Mouse (Mus musculus): ENCODE measurements around the gene Tmprss3. TPM values are rescaled to one million over a fixed set of nuclear protein-coding genes. Genes with fewer than 3 reads are reported as not detected.

The Tmprss3 gene
- polyA plus RNA-seq, 1 experiment, result 0.10 TPM

DNA sequence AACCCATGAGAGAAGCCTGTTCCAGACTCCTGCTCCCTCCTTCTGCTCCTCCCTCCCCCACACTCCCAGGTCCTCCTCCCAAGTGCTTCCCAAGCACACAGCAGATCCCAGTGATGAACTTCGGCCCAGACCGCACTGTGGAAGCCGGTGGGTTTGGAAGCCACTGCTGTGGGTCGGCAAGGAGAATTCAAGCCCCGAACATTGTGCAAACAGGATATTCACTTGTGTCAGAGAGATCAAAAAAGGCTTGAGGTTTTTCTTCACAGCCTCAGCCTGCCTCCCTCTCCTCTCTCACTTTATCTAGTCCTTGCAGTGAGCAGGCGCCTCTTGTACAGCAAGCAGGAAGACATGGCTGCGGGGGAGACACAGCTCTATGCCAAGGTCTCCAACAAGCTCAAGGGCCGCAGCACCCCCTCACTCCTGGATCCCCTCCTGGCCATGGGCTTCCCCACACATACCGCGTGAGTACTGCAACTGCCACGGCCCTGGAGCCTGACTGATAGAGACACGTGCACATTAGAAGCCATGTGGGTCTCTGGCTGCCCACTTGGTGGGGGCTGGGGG is 9.1 kb upstream of the Tmprss3 start, which contains the start of gene Ubash3a:
TSS of gene Ubash3a (plus strand) at position 103 of the 564 bp plus-strand sequence.
- Histone ChIP-seq H3K4me1 (ENCODE audit: control insufficient read depth, insufficient read depth, low read length) (no peaks in the 10 kb centered on the region), H3K4me3 (ENCODE audit: insufficient read depth, low read length) (no peak within 1 kb of the TSS), H3K27ac (ENCODE audit: insufficient read depth, low read length) (no peak within 1 kb of the TSS)
- TF ChIP-seq POLR2A (IDR thresholded peaks at IDR 0.05; ENCODE audit: extremely low read depth, insufficient read depth, low read length) (no peak), CTCF (IDR thresholded peaks at IDR 0.05; ENCODE audit: extremely low read depth, insufficient read depth, low read length) (no peak)

DNA sequence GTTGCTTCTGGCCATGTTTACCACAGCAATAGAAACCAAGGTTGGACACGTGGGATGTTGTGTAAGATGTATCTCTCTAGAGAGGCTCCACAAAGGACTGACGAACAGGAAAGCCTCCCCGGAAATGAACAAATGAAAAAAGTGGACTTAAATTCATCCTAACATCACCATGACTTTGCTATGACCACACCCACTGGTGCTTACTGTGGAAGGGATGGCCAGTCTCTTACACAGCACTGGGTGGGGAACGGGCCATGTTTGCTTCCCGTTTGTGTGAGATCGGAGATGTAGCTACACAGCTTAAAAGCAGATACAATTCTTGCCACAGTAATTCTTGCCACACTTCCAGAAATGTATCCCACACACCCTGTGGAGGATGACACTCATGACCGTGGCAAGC is 2.5 kb downstream of the Tmprss3 start:
- Histone ChIP-seq H3K4me3 (ENCODE audit: insufficient read depth, low read length) (no peak overlapping the region), H3K4me1 (ENCODE audit: control insufficient read depth, insufficient read depth, low read length) (no peaks in the 10 kb centered on the region), H3K27ac (ENCODE audit: insufficient read depth, low read length) (no peak overlapping the region)
- no peak for TF ChIP-seq POLR2A (IDR thresholded peaks at IDR 0.05; ENCODE audit: extremely low read depth, insufficient read depth, low read length)
- TF ChIP-seq CTCF (IDR thresholded peaks at IDR 0.05; ENCODE audit: extremely low read depth, insufficient read depth, low read length), result no peak

DNA sequence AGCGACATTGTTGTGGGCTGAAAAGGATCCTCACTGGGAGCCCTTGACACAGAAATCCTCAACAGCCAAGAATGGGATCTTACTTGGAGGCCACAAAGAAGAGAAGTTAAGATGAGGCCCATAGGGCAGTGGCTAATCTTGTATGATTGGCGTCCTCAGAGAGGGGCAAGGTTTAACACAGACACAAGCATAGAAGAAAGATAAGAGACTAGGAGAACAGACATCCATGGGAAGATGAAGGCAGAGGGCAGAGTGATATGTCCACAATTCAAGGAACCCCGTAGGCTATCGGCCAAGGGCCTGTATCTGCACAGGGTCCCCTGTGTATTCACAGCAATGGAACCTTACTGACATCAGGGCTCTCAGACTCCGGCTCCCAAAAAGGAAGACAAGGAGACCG is 3.6 kb downstream of the Tmprss3 start:
- Histone ChIP-seq H3K4me3 (ENCODE audit: insufficient read depth, low read length) (no peak overlapping the region), H3K4me1 (ENCODE audit: control insufficient read depth, insufficient read depth, low read length) (no peaks in the 10 kb centered on the region), H3K27ac (ENCODE audit: insufficient read depth, low read length) (no peak overlapping the region)
- TF ChIP-seq CTCF (IDR thresholded peaks at IDR 0.05; ENCODE audit: extremely low read depth, insufficient read depth, low read length), result no peak
- no peak for TF ChIP-seq POLR2A (IDR thresholded peaks at IDR 0.05; ENCODE audit: extremely low read depth, insufficient read depth, low read length)

DNA sequence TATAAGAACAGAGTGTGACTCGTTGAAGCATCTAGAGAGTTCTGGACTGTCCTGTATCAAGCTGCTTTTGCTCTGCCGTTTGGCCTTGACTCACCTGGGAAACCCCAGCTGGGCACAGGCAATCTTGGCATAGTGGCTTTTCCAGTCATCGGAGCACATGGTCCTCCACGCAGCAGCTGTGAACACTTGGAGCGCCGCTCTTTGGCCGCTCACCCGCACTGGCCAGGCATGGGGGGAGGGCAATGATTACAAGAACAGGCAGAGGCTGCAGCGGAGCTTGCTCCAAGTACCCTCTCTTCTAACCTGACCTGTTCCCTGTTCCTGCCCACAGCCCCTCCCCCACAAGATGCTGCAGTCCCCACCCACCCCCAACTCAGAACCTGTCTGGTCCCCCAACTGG is 5.4 kb downstream of the Tmprss3 start:
- no peak overlapping the region for H3K4me3 ChIP-seq (ENCODE audit: insufficient read depth, low read length)
- H3K4me1 ChIP-seq (ENCODE audit: control insufficient read depth, insufficient read depth, low read length), result no peaks in the 10 kb centered on the region
- no peak overlapping the region for H3K27ac ChIP-seq (ENCODE audit: insufficient read depth, low read length)
- TF ChIP-seq CTCF (IDR thresholded peaks at IDR 0.05; ENCODE audit: extremely low read depth, insufficient read depth, low read length) (no peak), POLR2A (IDR thresholded peaks at IDR 0.05; ENCODE audit: extremely low read depth, insufficient read depth, low read length) (no peak)

DNA sequence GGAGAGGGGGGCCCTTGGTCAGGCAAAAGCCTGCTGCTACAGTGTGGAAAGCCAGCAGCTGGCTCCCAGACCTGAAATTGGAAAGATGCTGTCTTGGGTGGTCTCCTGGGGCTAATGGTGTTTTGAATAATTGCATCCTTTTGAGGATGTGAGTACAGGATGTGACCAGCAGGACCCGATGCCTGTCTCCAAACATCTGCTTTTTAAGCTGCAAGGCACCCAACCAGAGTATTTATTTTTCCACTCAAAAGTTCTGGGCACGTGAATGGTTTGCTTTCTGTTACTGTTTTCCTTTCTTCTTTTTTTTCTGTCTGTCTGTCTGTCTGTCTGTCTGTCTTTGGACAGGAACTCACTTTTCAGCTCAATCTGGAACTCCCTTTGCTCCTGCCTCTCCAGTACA is 6.1 kb downstream of the Tmprss3 start:
- Histone ChIP-seq H3K27ac (ENCODE audit: insufficient read depth, low read length) (no peak overlapping the region), H3K4me1 (ENCODE audit: control insufficient read depth, insufficient read depth, low read length) (no peaks in the 10 kb centered on the region)
- TF ChIP-seq CTCF (IDR thresholded peaks at IDR 0.05; ENCODE audit: extremely low read depth, insufficient read depth, low read length), result no peak

DNA sequence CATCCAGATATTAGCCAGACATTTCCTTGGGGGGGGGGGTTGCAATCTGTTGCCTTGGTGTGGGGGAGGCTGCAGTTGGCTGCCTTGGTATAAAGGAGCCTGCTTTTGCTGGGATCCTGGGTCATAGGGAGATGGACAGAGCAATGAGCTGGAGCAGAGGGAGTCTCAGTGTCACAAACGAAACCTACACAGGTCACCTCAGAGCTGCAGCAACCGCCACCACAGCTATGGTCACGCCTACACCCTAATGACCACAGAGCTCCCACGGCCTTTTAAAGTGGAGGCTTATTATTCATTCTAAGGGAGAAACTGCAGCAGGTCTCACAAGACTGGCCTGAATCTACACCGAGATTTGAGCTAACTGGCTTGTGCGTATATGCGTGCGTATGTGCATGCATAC is 7.0 kb downstream of the Tmprss3 start:
- no peak overlapping the region for H3K4me3 ChIP-seq (ENCODE audit: insufficient read depth, low read length)
- no peak overlapping the region for H3K27ac ChIP-seq (ENCODE audit: insufficient read depth, low read length)

More for the DNA sequence above, 6.1 kb downstream of the Tmprss3 start:
- no peak overlapping the region for H3K4me3 ChIP-seq (ENCODE audit: insufficient read depth, low read length)

DNA sequence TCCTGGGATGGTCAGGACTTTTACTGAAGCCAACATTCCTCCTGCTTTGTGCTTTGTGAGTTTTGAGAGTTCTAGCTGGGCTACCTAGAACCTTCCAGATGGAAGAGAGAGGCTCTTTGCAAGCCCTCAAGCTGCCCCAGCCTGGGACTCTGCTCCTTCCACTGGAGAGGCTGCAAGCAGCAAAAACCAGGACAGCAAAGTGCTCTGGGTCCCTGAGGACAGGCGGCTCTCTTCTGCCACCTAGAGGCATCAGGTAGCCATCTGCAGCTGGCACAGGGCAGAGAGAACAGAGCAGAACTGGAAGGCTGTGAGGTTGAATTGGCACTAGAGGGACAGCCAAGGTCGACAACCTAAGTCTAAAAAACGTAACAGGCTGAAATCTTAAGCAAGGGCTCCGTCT is 11.4 kb downstream of the Tmprss3 start:
- no peak for TF ChIP-seq POLR2A (IDR thresholded peaks at IDR 0.05; ENCODE audit: extremely low read depth, insufficient read depth, low read length)
- TF ChIP-seq CTCF (IDR thresholded peaks at IDR 0.05; ENCODE audit: extremely low read depth, insufficient read depth, low read length), result peak; percentile 89
- Histone ChIP-seq H3K4me1 (ENCODE audit: control insufficient read depth, insufficient read depth, low read length) (no peaks in the 10 kb centered on the region), H3K27ac (ENCODE audit: insufficient read depth, low read length) (no peak overlapping the region), H3K4me3 (ENCODE audit: insufficient read depth, low read length) (no peak overlapping the region)

More for the DNA sequence above, 7.0 kb downstream of the Tmprss3 start:
- no peaks in the 10 kb centered on the region for H3K4me1 ChIP-seq (ENCODE audit: control insufficient read depth, insufficient read depth, low read length)
- TF ChIP-seq CTCF (IDR thresholded peaks at IDR 0.05; ENCODE audit: extremely low read depth, insufficient read depth, low read length) (no peak), POLR2A (IDR thresholded peaks at IDR 0.05; ENCODE audit: extremely low read depth, insufficient read depth, low read length) (no peak)

DNA sequence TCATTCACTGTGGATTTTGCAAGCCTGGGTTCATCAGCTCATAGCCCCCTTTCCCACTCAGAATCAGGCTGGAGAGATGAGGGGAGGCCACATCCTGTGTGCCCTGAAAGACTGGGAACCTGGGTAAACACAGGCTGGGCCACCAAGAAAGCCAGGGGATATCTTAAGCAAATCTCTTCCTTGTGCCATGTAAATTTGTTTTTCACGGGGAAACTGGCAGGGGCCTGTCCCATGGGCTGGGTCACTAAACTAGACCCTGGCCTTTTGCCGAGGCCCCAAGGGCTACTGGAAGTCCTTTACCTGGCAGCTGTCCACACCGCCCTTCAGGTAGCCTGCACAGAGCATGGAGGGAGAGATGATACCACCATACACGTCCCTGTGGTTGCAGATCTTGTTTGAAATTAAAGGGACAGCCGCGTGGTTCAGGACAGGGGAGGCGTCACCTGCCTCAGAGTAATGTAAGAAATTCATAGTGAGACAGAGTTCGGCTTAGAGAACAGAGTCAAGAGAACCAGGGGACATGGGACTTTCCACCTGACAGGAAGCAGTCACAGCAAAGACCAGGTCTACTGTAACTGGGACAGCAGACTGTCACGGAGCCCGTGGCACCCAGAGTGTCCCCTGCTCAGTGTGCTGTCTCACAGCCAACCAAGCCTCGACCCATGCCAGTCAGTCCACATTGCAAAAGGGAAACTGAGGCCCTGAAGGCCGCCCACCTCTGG is 14.3 kb downstream of the Tmprss3 start:
- Histone ChIP-seq H3K27ac (ENCODE audit: insufficient read depth, low read length) (no peak overlapping the region), H3K4me1 (ENCODE audit: control insufficient read depth, insufficient read depth, low read length) (no peaks in the 10 kb centered on the region), H3K4me3 (ENCODE audit: insufficient read depth, low read length) (no peak overlapping the region)
- TF ChIP-seq POLR2A (IDR thresholded peaks at IDR 0.05; ENCODE audit: extremely low read depth, insufficient read depth, low read length) (no peak), CTCF (IDR thresholded peaks at IDR 0.05; ENCODE audit: extremely low read depth, insufficient read depth, low read length) (no peak)

DNA sequence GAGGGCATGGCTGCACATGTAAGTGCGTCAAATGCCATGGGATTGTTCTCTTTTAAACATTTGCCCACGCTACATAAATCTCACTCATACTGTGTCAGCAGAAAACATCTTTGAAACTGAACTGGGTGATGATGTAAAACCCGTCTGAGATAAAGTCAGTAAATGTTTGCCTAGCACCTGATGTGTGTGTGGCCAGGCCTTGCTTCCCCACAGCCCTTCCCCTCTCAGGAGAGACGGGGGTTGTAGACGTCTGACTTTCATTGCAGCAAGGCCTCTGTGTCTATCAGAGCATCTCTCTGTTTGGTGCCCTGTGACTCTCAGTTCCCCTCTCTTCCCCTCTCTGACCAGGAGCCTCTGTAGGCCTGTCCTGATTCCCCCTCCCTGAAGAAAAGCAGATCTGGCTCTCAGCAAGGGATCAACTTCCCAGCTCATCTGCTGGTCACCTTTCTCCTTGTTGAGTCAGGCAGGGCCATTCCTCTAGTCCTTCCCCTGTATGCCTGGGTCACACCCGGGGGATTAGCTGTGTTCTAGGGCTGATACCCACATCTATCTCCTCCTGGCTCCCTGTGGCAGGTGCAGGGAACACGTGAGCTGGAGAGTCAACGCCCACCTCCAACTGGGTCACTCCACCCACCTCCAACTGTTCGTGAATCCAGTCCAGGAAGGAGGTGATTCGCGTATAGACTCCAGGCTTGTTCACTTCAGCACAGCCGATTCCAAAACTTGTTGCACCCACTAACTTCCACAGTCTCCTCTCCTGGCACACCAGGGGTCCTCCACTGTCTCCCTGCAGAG is 15.4 kb downstream of the Tmprss3 start:
- no peaks in the 10 kb centered on the region for H3K4me1 ChIP-seq (ENCODE audit: control insufficient read depth, insufficient read depth, low read length)
- H3K27ac ChIP-seq (ENCODE audit: insufficient read depth, low read length), result no peak overlapping the region
- no peak overlapping the region for H3K4me3 ChIP-seq (ENCODE audit: insufficient read depth, low read length)
- TF ChIP-seq POLR2A (IDR thresholded peaks at IDR 0.05; ENCODE audit: extremely low read depth, insufficient read depth, low read length), result no peak
- no peak for TF ChIP-seq CTCF (IDR thresholded peaks at IDR 0.05; ENCODE audit: extremely low read depth, insufficient read depth, low read length)

Data from cortical plate, adult 2 months (tissue).